Mouse (Mus musculus) forebrain, embryonic 10.5 days (tissue): ENCODE measurements at regions not wholly inside any gene's neighbourhood (a gene's known extent, or its start where the extent isn't known, plus 50 kb on each side); places are given as distances from the start of the nearest gene placed in this dataset.

Source experiments
- DNase-seq: peaks from one replicate; pipeline ENCODE4 v3.0.0-alpha.2; 2017; ENCODE audit warnings: low spot score; ENCODE audit errors: extremely low spot score
- H3K27ac ChIP-seq: fragments of 300-500 bp; sonication (generic); 2 replicates; pipeline ENCODE4 v1.5.1; 2016; ENCODE audit warnings: mild to moderate bottlenecking
- H3K27me3 ChIP-seq: fragments of 300-500 bp; sonication (generic); 2 replicates; pipeline ENCODE4 v1.6.1; 2016; ENCODE audit warnings: mild to moderate bottlenecking; ENCODE audit not compliant: poor library complexity, severe bottlenecking
- H3K36me3 ChIP-seq: fragments of 300-500 bp; sonication (generic); replicated peaks from 2 replicates; pipeline ENCODE4 v1.6.1; 2016; ENCODE audit warnings: mild to moderate bottlenecking, moderate library complexity
- H3K4me1 ChIP-seq: fragments of 300-500 bp; sonication (generic); 2 replicates; pipeline ENCODE4 v1.6.1; 2016
- H3K4me3 ChIP-seq: fragments of 300-500 bp; sonication (generic); 2 replicates; pipeline ENCODE4 v1.5.1; 2016; ENCODE audit warnings: mild to moderate bottlenecking, moderate library complexity
- H3K9me3 ChIP-seq: fragments of 300-500 bp; sonication (generic); 2 replicates; pipeline ENCODE4 v1.6.1; 2016; ENCODE audit warnings: mild to moderate bottlenecking, moderate library complexity
- WGBS: fragments of 180-500 bp; shearing (Covaris S2); methylation state at CpG from one replicate; pipeline ENCODE4 v1.1.7; 2016; 5-methylcytosine and 5-hydroxymethylcytosine counted together

GRCm38 (mm10) chr13:113736468-113736867 is 57.8 kb upstream of the Arl15 start:
- H3K4me3 ChIP-seq = no peak overlapping the region
- no peaks in the 10 kb centered on the region for H3K36me3 ChIP-seq
- no peak for DNase-seq
- 0 out of 2 replicates have a peak overlapping the region, but pooled peaks have one; percentile 15 for H3K27ac ChIP-seq
- 73% methylated on average over 13 of the region's 13 CpGs for WGBS
- H3K27me3 ChIP-seq = peaks cover 8% of the 10 kb centered on the region; the same call in 1 of the 2 replicates
- H3K4me1 ChIP-seq = peaks cover 38% of the 10 kb centered on the region
- no peaks in the 10 kb centered on the region for H3K9me3 ChIP-seq

- Histone ChIP-seq H3K36me3 (no peaks in the 10 kb centered on the region), H3K27ac (0 out of 2 replicates have a peak overlapping the region, but pooled peaks have one; percentile 15), H3K4me3 (no peak overlapping the region), H3K27me3 (peaks cover 8% of the 10 kb centered on the region; the same call in 1 of the 2 replicates), H3K9me3 (no peaks in the 10 kb centered on the region), H3K4me1 (peaks cover 44% of the 10 kb centered on the region)
- 40% methylated on average over 18 of the region's 18 CpGs for WGBS
- no peak for DNase-seq
Observed at GRCm38 (mm10) chr13:113735611-113736285, 58.6 kb upstream of the Arl15 start.

- Histone ChIP-seq H3K36me3 (no peaks in the 10 kb centered on the region), H3K27ac (peak overlapping the region; percentile 74), H3K4me1 (peaks cover 51% of the 10 kb centered on the region), H3K27me3 (peaks cover 8% of the 10 kb centered on the region; the same call in 1 of the 2 replicates), H3K4me3 (no peak overlapping the region), H3K9me3 (no peaks in the 10 kb centered on the region)
- 21% methylated on average over 5 of the region's 5 CpGs for WGBS
- peak; percentile 60 for DNase-seq
Observed at GRCm38 (mm10) chr13:113734134-113734794, 60.0 kb upstream of the Arl15 start.

- H3K4me3 ChIP-seq = no peak overlapping the region
- no peak for DNase-seq
- H3K27me3 ChIP-seq = peaks cover 8% of the 10 kb centered on the region; the same call in 1 of the 2 replicates
- peak overlapping the region; percentile 74 for H3K27ac ChIP-seq
- peaks cover 51% of the 10 kb centered on the region for H3K4me1 ChIP-seq
- 81% methylated on average over 2 of the region's 2 CpGs for WGBS
- H3K36me3 ChIP-seq = no peaks in the 10 kb centered on the region
- no peaks in the 10 kb centered on the region for H3K9me3 ChIP-seq
Observed at GRCm38 (mm10) chr13:113733734-113734133, 60.6 kb upstream of the Arl15 start.

- Histone ChIP-seq H3K4me3 (no peak overlapping the region), H3K27ac (no peak overlapping the region), H3K36me3 (no peaks in the 10 kb centered on the region), H3K9me3 (no peaks in the 10 kb centered on the region), H3K27me3 (peaks cover 4% of the 10 kb centered on the region; the same call in 1 of the 2 replicates), H3K4me1 (peaks cover 50% of the 10 kb centered on the region)
- DNase-seq = no peak
- 31% methylated on average over 8 of the region's 8 CpGs for WGBS
Observed at GRCm38 (mm10) chr13:113730776-113731400, 63.4 kb upstream of the Arl15 start.

GRCm38 (mm10) chr13:113730062-113730775 is 64.1 kb upstream of the Arl15 start:
- 84% methylated on average over 6 of the region's 6 CpGs for WGBS
- H3K4me1 ChIP-seq = peaks cover 47% of the 10 kb centered on the region
- H3K9me3 ChIP-seq = no peaks in the 10 kb centered on the region
- no peaks in the 10 kb centered on the region for H3K36me3 ChIP-seq
- no peaks in the 10 kb centered on the region for H3K27me3 ChIP-seq
- H3K4me3 ChIP-seq = no peak overlapping the region
- DNase-seq = no peak
- H3K27ac ChIP-seq = no peak overlapping the region

- Histone ChIP-seq H3K9me3 (no peaks in the 10 kb centered on the region), H3K27me3 (no peaks in the 10 kb centered on the region), H3K27ac (no peak overlapping the region), H3K4me3 (no peak overlapping the region), H3K36me3 (peaks cover 2% of the 10 kb centered on the region; the same call in 1 of the 2 replicates), H3K4me1 (peaks cover 40% of the 10 kb centered on the region)
- DNase-seq = no peak
- 93% methylated on average over 1 of the region's 1 CpGs for WGBS
Observed at GRCm38 (mm10) chr13:113729574-113729973, 64.7 kb upstream of the Arl15 start.

GRCm38 (mm10) chr13:113728111-113728510 is 64.6 kb upstream of the Hspb3 start:
- 63% methylated on average over 5 of the region's 5 CpGs for WGBS
- DNase-seq = no peak
- Histone ChIP-seq H3K36me3 (peaks cover 8% of the 10 kb centered on the region), H3K27ac (no peak overlapping the region), H3K4me1 (peaks cover 26% of the 10 kb centered on the region), H3K9me3 (no peaks in the 10 kb centered on the region), H3K4me3 (no peak overlapping the region), H3K27me3 (no peaks in the 10 kb centered on the region)

- Histone ChIP-seq H3K36me3 (peaks cover 8% of the 10 kb centered on the region), H3K9me3 (no peaks in the 10 kb centered on the region), H3K4me1 (peaks cover 9% of the 10 kb centered on the region; the same call in 1 of the 2 replicates), H3K4me3 (no peak overlapping the region), H3K27ac (no peak overlapping the region), H3K27me3 (no peaks in the 10 kb centered on the region)
- 76% methylated on average over 6 of the region's 6 CpGs for WGBS
- no peak for DNase-seq
Observed at GRCm38 (mm10) chr13:113724881-113725837, 61.7 kb upstream of the Hspb3 start.

GRCm38 (mm10) chr13:113715231-113715630 is 51.8 kb upstream of the Hspb3 start:
- H3K9me3 ChIP-seq = 0 out of 2 replicates have a peak, but pooled peaks cover 7% of the 10 kb centered on the region

GRCm38 (mm10) chr13:113713844-113714243 is 50.4 kb upstream of the Hspb3 start:
- Histone ChIP-seq H3K27me3 (no peaks in the 10 kb centered on the region), H3K27ac (no peak overlapping the region), H3K4me1 (peaks cover 9% of the 10 kb centered on the region), H3K36me3 (no peaks in the 10 kb centered on the region), H3K9me3 (0 out of 2 replicates have a peak, but pooled peaks cover 7% of the 10 kb centered on the region), H3K4me3 (no peak overlapping the region)
- WGBS = 59% methylated on average over 4 of the region's 4 CpGs
- DNase-seq = no peak

More at GRCm38 (mm10) chr13:113715231-113715630, 51.8 kb upstream of the Hspb3 start:
- H3K4me3 ChIP-seq = no peak overlapping the region
- no peaks in the 10 kb centered on the region for H3K36me3 ChIP-seq
- H3K27me3 ChIP-seq = no peaks in the 10 kb centered on the region
- WGBS = 92% methylated on average over 4 of the region's 4 CpGs
- no peak overlapping the region for H3K27ac ChIP-seq
- peaks cover 9% of the 10 kb centered on the region for H3K4me1 ChIP-seq
- DNase-seq = no peak
